Mouse (Mus musculus): ENCODE results near the gene Arhgap32.

The Arhgap32 gene

DNA sequence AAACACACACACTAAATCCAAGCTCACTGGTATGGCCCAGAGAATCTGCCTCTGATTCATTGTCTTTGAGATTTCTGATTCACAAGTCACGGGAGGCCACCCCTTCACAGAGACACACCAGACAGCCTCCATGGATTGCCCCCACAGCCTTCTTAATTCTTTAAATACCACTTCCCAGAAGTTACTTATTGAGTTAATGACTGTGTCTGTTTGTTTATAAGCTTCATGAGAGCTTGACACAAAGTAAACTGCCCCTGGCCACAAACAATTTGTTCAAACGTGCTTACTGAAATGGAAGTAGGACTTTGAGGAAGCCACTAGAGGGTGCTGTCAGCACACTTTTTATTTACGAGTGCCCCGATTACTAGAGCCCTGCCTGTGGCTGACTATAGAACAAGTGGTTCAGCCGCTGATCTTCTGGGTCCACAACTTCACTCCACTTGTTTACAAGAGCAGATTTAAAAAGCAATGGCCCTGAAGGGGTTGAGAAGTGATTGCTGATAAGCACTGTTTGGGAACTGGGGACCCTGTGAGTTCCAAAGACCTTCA, 156.0 kb downstream of the Arhgap32 start:
- POLR2A ChIA-PET: interaction anchor here in 1 of 4 experiments (0.6 to 1.5 kb wide), 3 partner anchors 14 to 171 kb away, joined by 3 read pairs; no protein-coding TSS in a partner anchor
- CTCF ChIA-PET: interaction anchor here in 3 of 4 experiments (0.6 to 1.5 kb wide), 10 partner anchors 20 to 992 kb away, joined by 3 to 5 read pairs (median 4); no protein-coding TSS in a partner anchor

DNA sequence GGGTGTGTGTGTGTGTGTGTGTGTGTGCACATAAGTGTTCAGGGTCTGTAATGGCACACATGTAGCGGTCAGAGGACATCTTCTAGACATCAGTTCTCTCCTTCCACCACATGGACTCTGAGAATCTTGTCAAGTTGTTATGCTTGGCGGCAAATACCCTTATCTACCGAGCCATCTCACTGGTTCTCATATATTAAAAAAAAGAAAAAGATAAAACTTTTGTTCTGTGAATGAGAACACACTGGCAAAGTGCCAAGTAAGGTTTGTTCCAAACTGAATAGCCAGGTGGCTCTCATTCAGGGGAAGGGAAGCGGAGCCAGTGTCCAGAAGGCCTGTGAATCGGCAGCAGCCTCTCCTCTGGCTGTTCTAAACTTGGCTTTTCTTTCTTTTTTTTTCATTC, 162.1 kb downstream of the Arhgap32 start:
- ChIA-PET POLR2A (no interaction called here), CTCF (no interaction called here)

DNA sequence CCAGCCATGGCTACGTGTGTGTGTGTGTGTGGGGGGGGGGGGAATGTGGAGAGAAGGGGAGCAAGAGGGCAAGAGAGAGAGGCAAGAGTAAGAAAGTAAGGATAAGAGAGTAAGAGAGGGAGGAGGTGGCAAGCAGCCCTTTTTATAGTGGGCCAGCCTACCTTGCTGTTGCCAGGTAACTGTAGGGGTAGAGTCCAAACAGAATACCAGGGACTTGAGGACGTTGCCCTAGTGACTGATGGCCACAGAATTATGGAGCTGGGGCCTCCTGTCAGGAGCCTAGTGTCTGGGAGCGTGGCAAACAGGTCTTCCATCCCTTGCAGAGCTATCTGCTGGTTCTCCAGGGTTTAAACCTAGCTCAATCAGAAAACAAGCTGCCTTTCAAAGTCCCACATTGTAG, 163.9 kb downstream of the Arhgap32 start:
- POLR2A ChIA-PET: no interaction called here
- CTCF ChIA-PET: interaction anchor here in 1 of 4 experiments (0.8 kb wide), 1 partner anchor 305 kb away, joined by 5 read pairs; no protein-coding TSS in a partner anchor

DNA sequence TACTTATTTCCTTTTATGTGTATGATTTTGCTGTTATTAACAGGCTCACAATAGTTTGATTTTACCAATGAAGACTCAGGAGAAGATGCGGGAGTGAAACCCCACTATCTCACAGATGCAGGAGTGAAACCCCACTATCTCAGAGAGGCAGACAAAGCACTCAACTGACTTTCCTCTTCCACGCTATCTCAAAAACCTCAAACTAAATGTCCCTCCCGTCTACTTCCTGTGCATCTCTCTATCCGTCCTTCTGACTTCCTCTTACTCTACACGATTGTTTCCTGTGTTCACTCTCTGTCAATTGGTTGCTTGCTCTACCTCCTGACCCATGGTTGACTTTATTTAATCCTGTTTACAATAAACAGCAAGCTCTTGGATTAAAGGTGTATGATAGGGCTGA, 164.5 kb downstream of the Arhgap32 start:
- ChIA-PET POLR2A (no interaction called here), CTCF (interaction anchor here in 1 of 4 experiments (0.8 kb wide), 1 partner anchor 305 kb away, joined by 5 read pairs; no protein-coding TSS in a partner anchor)

DNA sequence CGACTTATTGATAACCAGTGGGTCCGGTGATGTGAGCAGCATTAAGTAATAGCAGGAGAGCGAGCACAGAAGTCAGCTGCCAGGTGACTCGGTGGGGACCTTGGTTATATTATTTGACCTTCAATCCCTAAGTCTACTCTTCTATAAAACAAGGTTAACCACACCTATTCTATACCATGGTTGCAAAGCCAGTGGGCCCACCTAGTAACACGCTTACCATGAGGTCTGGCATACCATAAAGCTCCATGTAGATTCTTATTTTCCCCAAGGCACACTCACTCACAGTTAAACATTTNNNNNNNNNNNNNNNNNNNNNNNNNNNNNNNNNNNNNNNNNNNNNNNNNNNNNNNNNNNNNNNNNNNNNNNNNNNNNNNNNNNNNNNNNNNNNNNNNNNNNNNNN, 167.7 kb downstream of the Arhgap32 start:
- ChIA-PET CTCF (no interaction called here), POLR2A (interaction anchor here in 1 of 4 experiments (0.6 to 1.6 kb wide), 2 partner anchors 9 to 23 kb away, joined by 3 read pairs; no protein-coding TSS in a partner anchor)

DNA sequence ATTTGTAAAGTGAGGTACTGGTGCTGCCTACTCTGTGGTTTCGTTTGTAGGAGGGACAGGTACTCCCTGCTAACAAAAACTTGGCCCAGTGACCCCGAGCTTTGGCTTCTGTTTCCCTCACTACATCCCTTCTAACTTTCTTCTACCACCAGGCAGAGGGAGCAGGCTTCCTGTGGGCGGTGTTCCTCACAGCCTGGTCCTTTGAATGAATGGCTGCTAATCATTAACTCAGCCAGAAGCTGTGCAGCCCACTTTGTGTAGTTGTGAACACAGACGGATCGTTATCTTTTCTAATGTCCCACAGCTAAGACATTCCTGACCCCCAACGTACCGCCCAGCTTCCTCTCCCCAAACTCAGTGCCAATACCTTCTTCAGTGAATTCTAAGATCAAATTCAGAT, 175.7 kb downstream of the Arhgap32 start:
- POLR2A ChIA-PET: no interaction called here
- CTCF ChIA-PET: no interaction called here

DNA sequence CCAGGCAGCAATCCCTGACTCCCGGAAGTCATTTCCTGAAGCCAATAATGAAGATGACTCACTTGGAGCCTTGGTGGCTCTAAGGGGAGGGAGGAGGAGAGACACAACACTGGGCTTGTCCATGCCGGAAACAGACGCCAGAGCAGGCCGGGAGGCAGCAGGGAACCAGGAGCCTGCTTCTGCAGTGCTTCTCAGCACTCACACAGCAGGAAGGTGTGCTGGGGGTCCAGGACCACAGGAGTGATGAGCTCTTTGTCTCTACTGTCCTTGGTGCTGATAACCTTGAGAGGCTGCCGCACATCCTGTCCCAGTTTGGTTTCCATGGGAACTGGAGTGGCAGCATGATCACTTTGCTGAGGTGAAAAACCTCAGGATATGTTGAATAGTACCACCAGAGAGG, 176.8 kb downstream of the Arhgap32 start:
- ChIA-PET CTCF (no interaction called here), POLR2A (interaction anchor here in 1 of 4 experiments (0.9 kb wide), 1 partner anchor 9 kb away, joined by 3 read pairs; no protein-coding TSS in a partner anchor)

DNA sequence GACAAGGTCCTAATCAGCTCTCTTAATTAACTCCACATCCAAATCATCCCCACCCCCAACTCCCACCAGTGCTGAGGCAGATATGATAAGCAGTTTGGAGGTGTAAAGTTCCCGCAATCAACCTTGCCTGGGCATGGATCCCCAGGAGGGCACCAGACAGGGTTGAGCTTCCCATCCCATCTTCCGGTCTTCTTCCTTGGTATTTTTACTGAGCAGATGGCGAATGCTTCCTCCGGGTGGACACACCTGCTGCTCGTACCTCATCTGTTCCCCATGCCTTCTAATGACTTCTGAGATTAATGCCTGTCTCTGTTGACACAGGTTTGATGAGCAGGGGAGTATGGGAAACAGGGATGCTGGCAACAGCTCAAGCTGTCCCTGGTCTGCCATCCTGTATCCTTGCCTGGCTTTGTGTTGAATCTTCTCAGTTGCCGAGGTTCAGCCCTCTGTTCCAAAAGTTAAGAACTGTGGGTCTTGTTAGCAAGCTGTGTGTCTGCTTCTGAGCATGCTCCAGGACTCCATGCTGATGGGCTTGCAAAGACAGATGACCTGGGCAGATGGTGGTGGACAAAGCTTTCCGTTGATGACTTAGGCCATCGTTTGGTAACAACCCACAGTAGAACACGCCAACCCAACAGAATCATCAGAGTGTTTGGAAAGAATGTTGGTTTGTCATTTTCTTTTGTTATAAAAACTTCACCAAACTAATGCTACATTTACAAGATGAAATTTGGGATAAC, 179.3 kb downstream of the Arhgap32 start:
- POLR2A ChIA-PET: no interaction called here
- CTCF ChIA-PET: interaction anchor here in 1 of 4 experiments (0.6 kb wide), 1 partner anchor 290 kb away, joined by 6 read pairs; no protein-coding TSS in a partner anchor

DNA sequence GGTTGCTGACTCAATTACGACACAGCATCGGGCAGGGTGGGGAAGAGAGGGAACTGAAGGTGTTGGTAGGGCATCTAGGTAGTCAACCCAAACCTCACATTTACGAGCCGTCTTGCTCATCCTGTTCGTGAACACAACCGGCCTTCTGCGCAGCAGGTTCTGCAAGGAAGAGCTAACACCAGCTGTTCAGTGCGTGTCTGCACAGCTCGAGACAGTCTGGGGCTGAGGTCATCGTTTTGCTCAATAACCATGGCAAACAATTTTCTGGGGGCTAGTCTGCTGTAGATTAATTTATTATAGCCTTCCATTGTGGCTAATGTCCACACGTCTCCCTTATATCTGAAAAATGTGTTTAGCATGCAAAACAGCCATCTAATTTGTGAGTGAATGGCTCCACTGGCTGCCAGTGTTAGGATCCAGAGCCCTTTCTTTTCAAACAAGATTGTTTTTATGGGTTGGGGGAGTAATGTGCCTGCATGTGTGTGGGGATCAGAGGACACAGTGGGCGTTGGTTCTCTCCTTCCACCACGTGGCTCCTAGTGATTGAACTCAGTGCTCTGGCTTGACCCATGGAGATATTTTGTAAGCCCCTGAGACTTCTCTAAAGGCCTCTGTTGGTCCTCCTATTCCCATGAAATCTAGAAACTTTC, 186.7 kb downstream of the Arhgap32 start:
- ChIA-PET CTCF (no interaction called here), POLR2A (interaction anchor here in 1 of 4 experiments (0.7 kb wide), 1 partner anchor 299 kb away, joined by 3 read pairs; no protein-coding TSS in a partner anchor)

DNA sequence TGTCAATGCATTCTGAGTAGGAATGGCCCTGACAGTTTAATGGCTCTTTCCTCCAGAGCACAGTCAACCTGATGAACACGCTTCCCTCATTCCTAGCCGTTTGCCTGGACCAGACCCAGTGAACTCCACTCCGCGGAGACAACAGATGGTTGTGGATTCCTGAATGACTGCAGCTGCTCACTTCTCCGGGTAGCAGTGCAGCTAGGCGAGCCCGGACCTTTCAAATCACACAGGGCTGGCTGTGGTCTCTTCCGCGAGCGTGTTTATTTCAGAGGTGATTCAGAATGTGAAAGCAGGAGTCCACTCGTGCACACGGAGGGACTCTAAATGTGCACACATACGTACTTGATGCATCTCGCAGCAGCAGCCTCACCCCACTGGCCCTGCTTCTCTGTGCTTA, 195.8 kb downstream of the Arhgap32 start:
- ChIA-PET POLR2A (interaction anchor here in 1 of 4 experiments (0.6 kb wide), 1 partner anchor 135 kb away, joined by 5 read pairs; no protein-coding TSS in a partner anchor), CTCF (interaction anchor here in 1 of 4 experiments (0.7 kb wide), 1 partner anchor 34 kb away, joined by 4 read pairs; no protein-coding TSS in a partner anchor)

DNA sequence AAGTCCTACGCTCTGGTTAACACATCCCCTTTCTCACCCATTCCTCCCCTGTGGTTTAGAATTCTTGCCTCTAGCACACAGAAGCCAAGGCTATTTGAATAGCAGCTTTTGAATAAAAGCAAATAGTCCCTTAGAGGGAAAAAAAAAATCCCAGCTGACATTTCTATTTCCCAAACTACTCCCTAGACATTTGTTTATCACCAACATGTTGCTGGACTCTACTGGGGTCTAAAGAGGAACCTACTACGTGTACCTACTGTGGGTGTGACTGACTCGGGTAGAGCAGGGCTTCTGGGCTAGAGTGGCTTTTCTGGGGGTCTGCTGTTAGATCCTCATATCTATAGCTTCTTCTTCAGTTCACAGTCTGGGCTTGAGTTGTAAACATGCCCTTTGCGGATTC, 196.3 kb downstream of the Arhgap32 start:
- ChIA-PET POLR2A (no interaction called here), CTCF (interaction anchor here in 1 of 4 experiments (0.7 kb wide), 1 partner anchor 34 kb away, joined by 4 read pairs; no protein-coding TSS in a partner anchor)

DNA sequence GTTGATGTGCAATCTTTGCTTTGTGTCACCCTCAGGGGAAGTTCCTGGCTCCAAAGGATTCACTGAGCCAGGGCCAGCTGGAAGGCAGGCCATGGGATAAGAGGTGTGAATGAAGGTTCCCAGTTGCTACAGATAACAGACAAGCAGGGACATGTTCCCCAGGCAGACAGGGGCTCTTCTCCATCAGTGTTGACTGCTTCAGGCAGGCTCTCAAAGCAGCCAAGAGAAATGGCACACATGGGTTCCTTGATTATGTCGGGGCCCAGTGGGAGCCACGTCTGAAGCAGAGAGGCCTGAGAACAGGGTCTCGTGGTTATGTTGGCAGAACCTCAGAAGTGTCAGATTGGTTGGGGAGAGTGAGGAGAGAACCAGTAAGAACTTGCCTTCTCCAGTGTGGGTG, 198.1 kb downstream of the Arhgap32 start:
- ChIA-PET POLR2A (no interaction called here), CTCF (no interaction called here)

DNA sequence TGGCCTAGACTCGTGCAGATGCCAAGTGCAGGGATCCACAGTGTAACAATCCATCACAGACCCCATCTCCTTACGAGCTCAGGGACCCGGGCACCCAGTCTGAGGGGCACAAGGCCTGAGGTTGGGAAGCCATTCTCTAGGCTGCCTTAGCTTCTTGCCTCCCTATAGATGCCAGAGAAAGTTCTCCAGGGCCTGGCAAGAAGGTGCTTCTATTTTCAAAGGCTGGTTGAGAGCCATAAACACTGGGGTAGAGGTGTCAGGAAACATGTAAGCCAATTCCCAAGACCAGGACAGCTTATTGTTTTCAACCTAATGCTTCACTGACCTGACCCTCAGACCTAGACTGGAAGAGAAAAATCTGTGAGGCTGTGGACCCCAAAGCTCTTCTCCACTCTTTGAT, 200.1 kb downstream of the Arhgap32 start:
- CTCF ChIA-PET: no interaction called here

More for the DNA sequence above, 200.1 kb downstream of the Arhgap32 start:
- POLR2A ChIA-PET: no interaction called here

All from embryonic stem cell, embryonic (primary cell).